Mouse (Mus musculus) MEL (cell line): ENCODE data around the gene Cdc42ep3.

Experiments
- CTCF ChIP-seq, 3 experiments: IDR thresholded peaks in 2 of 3; conservative IDR thresholded peaks in 1 of 3; 2 replicates each; pipeline ENCODE4 v1.5.1; 2011 to 2012; ENCODE audit warnings: low read length in 3 of 3, low read depth in 2 of 3, mild to moderate bottlenecking in 2 of 3, improper control_type of control experiment in 1 of 3, inconsistent platforms in 1 of 3, mixed read lengths in 1 of 3, moderate library complexity in 1 of 3; ENCODE audit not compliant: control insufficient read depth in 1 of 3, insufficient read depth in 1 of 3, poor library complexity in 1 of 3, severe bottlenecking in 1 of 3
- EP300 ChIP-seq, 2 experiments: IDR thresholded peaks; 2 replicates each; pipeline ENCODE4 v1.6.1; 2011; ENCODE audit warnings: improper control_type of control experiment in 2 of 2, low read length in 2 of 2, low read depth in 1 of 2, mild to moderate bottlenecking in 1 of 2
- POLR2A ChIP-seq, 2 experiments: IDR thresholded peaks; 2 replicates each; pipeline ENCODE4 v1.6.1; 2011 to 2012; ENCODE audit warnings: low read length in 2 of 2, mild to moderate bottlenecking in 2 of 2, control low read depth in 1 of 2, improper control_type of control experiment in 1 of 2, low read depth in 1 of 2, moderate library complexity in 1 of 2; ENCODE audit not compliant: control insufficient read depth in 1 of 2, insufficient read depth in 1 of 2, poor library complexity in 1 of 2
- RCOR1 ChIP-seq: IDR thresholded peaks from 2 replicates; pipeline ENCODE4 v1.6.1; 2012; ENCODE audit warnings: low read depth, mild to moderate bottlenecking, inconsistent platforms, low read length, improper control_type of control experiment
- SIN3A ChIP-seq: IDR thresholded peaks from 2 replicates; pipeline ENCODE4 v1.6.1; 2012; ENCODE audit warnings: low read length, improper control_type of control experiment, inconsistent platforms
- TAL1 ChIP-seq: IDR thresholded peaks from 2 replicates; pipeline ENCODE4 v1.6.1; 2012; ENCODE audit warnings: mild to moderate bottlenecking, inconsistent platforms, low read length, moderate library complexity, mixed read lengths
- ZNF384 ChIP-seq: IDR thresholded peaks from 2 replicates; pipeline ENCODE4 v1.6.1; 2012; ENCODE audit warnings: low read depth, mild to moderate bottlenecking, inconsistent platforms, low read length, improper control_type of control experiment

GRCm38 (mm10) chr17:79342639-79343333 lies 12.1 kb downstream of the Cdc42ep3 start:
- no peak for TF ChIP-seq CTCF (IDR thresholded peaks at IDR 0.05 in 2 of 3, conservative IDR thresholded peaks at IDR 0.05 in 1 of 3; ENCODE audit: control insufficient read depth in 1 of 3, insufficient read depth in 1 of 3, low read depth in 2 of 3, low read length in 3 of 3, poor library complexity in 1 of 3, severe bottlenecking in 1 of 3)
- TF ChIP-seq POLR2A (IDR thresholded peaks at IDR 0.05; ENCODE audit: control insufficient read depth in 1 of 2, insufficient read depth in 1 of 2, low read depth in 1 of 2, low read length in 2 of 2, poor library complexity in 1 of 2), result no peak
- TF ChIP-seq ZNF384, result no peak
- TF ChIP-seq SIN3A, result no peak
- TF ChIP-seq TAL1, result no peak
- no peak for TF ChIP-seq EP300 (IDR thresholded peaks at IDR 0.05; ENCODE audit: low read depth in 1 of 2, low read length in 2 of 2)
- no peak for TF ChIP-seq RCOR1
